Mouse (Mus musculus): ENCODE measurements at regions not wholly inside any gene's neighbourhood (a gene's known extent, or its start where the extent isn't known, plus 50 kb on each side); places are given as distances from the start of the nearest gene placed in this dataset.

GRCm38 (mm10) chr14:115004733-115005405 is 87.1 kb upstream of the Gpc5 start:
- no peak for DNase-seq (ENCODE audit: low read depth)

GRCm38 (mm10) chr14:115010877-115011276 is 81.1 kb upstream of the Gpc5 start:
- DNase-seq (ENCODE audit: low read depth) = no peak

- DNase-seq (ENCODE audit: low read depth) = no peak
Measured at GRCm38 (mm10) chr14:115015299-115015698, 76.7 kb upstream of the Gpc5 start.

- peak; percentile 30 for DNase-seq (ENCODE audit: low read depth)
Measured at GRCm38 (mm10) chr14:115017410-115018153, 74.4 kb upstream of the Gpc5 start.

- no peak for DNase-seq (ENCODE audit: low read depth)
Measured at GRCm38 (mm10) chr14:115028011-115028410, 64.0 kb upstream of the Gpc5 start.

- DNase-seq (ENCODE audit: low read depth) = no peak
Measured at GRCm38 (mm10) chr14:115031734-115032133, 60.3 kb upstream of the Gpc5 start.

GRCm38 (mm10) chr14:115033375-115033969 is 58.5 kb upstream of the Gpc5 start:
- no peak for DNase-seq (ENCODE audit: low read depth)

GRCm38 (mm10) chr14:115034718-115035437 is 57.1 kb upstream of the Gpc5 start:
- no peak for DNase-seq (ENCODE audit: low read depth)

GRCm38 (mm10) chr14:115037086-115037793 is 54.8 kb upstream of the Gpc5 start:
- DNase-seq (ENCODE audit: low read depth) = no peak

- no peak for DNase-seq (ENCODE audit: low read depth)
Measured at GRCm38 (mm10) chr14:115038788-115039187, 53.2 kb upstream of the Gpc5 start.

- DNase-seq (ENCODE audit: low read depth) = no peak
Measured at GRCm38 (mm10) chr14:115039524-115039923, 52.5 kb upstream of the Gpc5 start.

GRCm38 (mm10) chr14:115040091-115040571 is 51.9 kb upstream of the Gpc5 start:
- DNase-seq (ENCODE audit: low read depth) = no peak

- DNase-seq (ENCODE audit: low read depth) = peak; percentile 17
Measured at GRCm38 (mm10) chr14:115040578-115041206, 51.3 kb upstream of the Gpc5 start.

GRCm38 (mm10) chr14:115041336-115042054 is 50.5 kb upstream of the Gpc5 start:
- no peak for DNase-seq (ENCODE audit: low read depth)

GRCm38 (mm10) chr14:115042055-115042564 is 49.9 kb upstream of the Gpc5 start:
- peak; percentile 46 for DNase-seq (ENCODE audit: low read depth)
